Mouse (Mus musculus) heart, adult 2 months (tissue): ENCODE measurements around the gene Zfp983. TPM values are rescaled to one million over a fixed set of nuclear protein-coding genes. Genes with fewer than 3 reads are reported as not detected.
"Not testable (repeated sequence)": the region's sequence is repeated elsewhere in the genome, so short reads cannot be mapped to it uniquely, and the experiment has no call there.

Experiments
- DNase-seq, 2 experiments: peaks; one replicate each; pipeline ENCODE4 v3.0.0; 2021
- H3K27ac ChIP-seq: fragments of 200-600 bp; 2 replicates; pipeline ENCODE4 v1.8.1; 2022
- H3K27me3 ChIP-seq: fragments of 200-500 bp; 2 replicates; pipeline ENCODE4 v1.6.1; 2012; ENCODE audit warnings: mild to moderate bottlenecking, low read length, inconsistent platforms, mixed read lengths; ENCODE audit not compliant: control insufficient read depth, insufficient read depth
- H3K36me3 ChIP-seq: fragments of 200-500 bp; 2 replicates; pipeline ENCODE4 v1.6.1; 2012; ENCODE audit warnings: low read length, inconsistent platforms; ENCODE audit not compliant: control insufficient read depth, insufficient read depth
- H3K4me1 ChIP-seq: fragments of 200-500 bp; 2 replicates; pipeline ENCODE4 v1.6.1; 2011; ENCODE audit warnings: low read length; ENCODE audit not compliant: control insufficient read depth, insufficient read depth
- H3K4me3 ChIP-seq: fragments of 200-600 bp; 2 replicates; pipeline ENCODE4 v1.8.1; 2022
- H3K79me2 ChIP-seq: fragments of 200-500 bp; replicated peaks from 2 replicates; pipeline ENCODE4 v1.6.1; 2012; ENCODE audit warnings: mild to moderate bottlenecking, inconsistent platforms, low read length, moderate library complexity, mixed read lengths; ENCODE audit not compliant: control insufficient read depth, insufficient read depth
- H3K9ac ChIP-seq: fragments of 200-500 bp; 2 replicates; pipeline ENCODE4 v1.6.1; 2012; ENCODE audit warnings: low read depth, mild to moderate bottlenecking, control low read depth, inconsistent platforms, low read length, mixed read lengths
- CTCF ChIP-seq: fragments of 200-600 bp; IDR thresholded peaks from 2 replicates; pipeline ENCODE4 v1.8.1; 2022; ENCODE audit warnings: antibody characterized with exemption, mild to moderate bottlenecking, moderate library complexity
- EP300 ChIP-seq: fragments of 200-500 bp; IDR thresholded peaks from 2 replicates; pipeline ENCODE4 v1.6.1; 2011; ENCODE audit warnings: low read depth, low read length, control low read depth; ENCODE audit not compliant: insufficient read depth
- POLR2A ChIP-seq: fragments of 200-500 bp; IDR thresholded peaks from 2 replicates; pipeline ENCODE4 v1.6.1; 2011; ENCODE audit warnings: mild to moderate bottlenecking, low read depth, low read length, control low read depth; ENCODE audit not compliant: insufficient read depth
- WGBS: fragments of 180-500 bp; shearing (Covaris S2); methylation state at CpG from one replicate; pipeline ENCODE4 v1.1.7; 2018; 5-methylcytosine and 5-hydroxymethylcytosine counted together
- intact Hi-C: fragments of 180-260 bp; cut with DNase I; formaldehyde crosslinking; loops from one replicate; pipeline ENCODE4 v1.15.1; 2025
- long read RNA-seq: library from polyadenylated mRNA; stranded (forward); transcript quantifications from one replicate; pipeline ENCODE4 v2.0.0, GENCODE M21; 2021
- polyA plus RNA-seq: library from polyadenylated mRNA; depleted of rRNA; stranded (reverse); fragments of >200 nt; gene quantifications from 2 replicates; pipeline ENCODE4 v1.2.3, GENCODE M21; 2012; rRNA removed
- total RNA-seq, 2 experiments: library from RNA; stranded (reverse); gene quantifications; 2 replicates each; pipeline ENCODE4 v1.2.3; 2021

Gene Zfp983
- 1 to 10 TPM; 2.1 to 2.4 TPM for total RNA-seq
- 0.35 and 1.3 TPM in 2 replicates for polyA plus RNA-seq
- long read RNA-seq, partial matches to known transcripts = 0 of 3 reads
- long read RNA-seq, other reads (novel, unspliced or antisense) = 3 of 3 reads

- H3K4me3 ChIP-seq = peak within 1 kb of the TSS; percentile 46
- TF ChIP-seq EP300 = 0 out of 2 replicates have a peak, but pooled peaks have one; percentile 46
- TF ChIP-seq POLR2A = peak; percentile 67
- H3K4me1 ChIP-seq, H3K27me3 ChIP-seq, H3K36me3 ChIP-seq, H3K79me2 ChIP-seq, intact Hi-C loops: not testable (repeated sequence)
- under 1% methylated on average over 17 of the region's 17 CpGs for WGBS
- H3K27ac ChIP-seq = peak within 1 kb of the TSS; percentile 59
- H3K9ac ChIP-seq = peak within 1 kb of the TSS; percentile 66
- DNase-seq = peak; percentile 79 to 89
These were observed at the start of gene Zfp983 for GRCm38 (mm10) chr17:21650364-21650907. Gene Zfp983 (plus strand): TSS chr17:21650624.

GRCm38 (mm10) chr17:21616356-21616755, 34.1 kb upstream of the Zfp983 start:
- no peak overlapping the region for H3K4me3 ChIP-seq
- TF ChIP-seq CTCF (peak; percentile 38), POLR2A (no peak)
- no peaks in the 10 kb centered on the region for H3K27me3 ChIP-seq
- no peak for DNase-seq
- intact Hi-C loops = no loop called here
- H3K27ac ChIP-seq = no peak overlapping the region
- 65% methylated on average over 3 of the region's 3 CpGs for WGBS
- no peaks in the 10 kb centered on the region for H3K4me1 ChIP-seq
- H3K79me2 ChIP-seq = no peaks in the 10 kb centered on the region
- no peaks in the 10 kb centered on the region for H3K36me3 ChIP-seq
- H3K9ac ChIP-seq = no peak overlapping the region

GRCm38 (mm10) chr17:21617352-21617751, 33.1 kb upstream of the Zfp983 start:
- no peak overlapping the region for H3K27ac ChIP-seq
- 10% methylated on average over 9 of the region's 9 CpGs for WGBS
- intact Hi-C loops = no loop called here
- no peak overlapping the region for H3K4me3 ChIP-seq
- TF ChIP-seq CTCF = no peak
- no peak for TF ChIP-seq EP300
- no peaks in the 10 kb centered on the region for H3K4me1 ChIP-seq
- H3K9ac ChIP-seq = no peak overlapping the region
- H3K79me2 ChIP-seq = no peaks in the 10 kb centered on the region
- no peaks in the 10 kb centered on the region for H3K27me3 ChIP-seq
- no peak for DNase-seq
- no peaks in the 10 kb centered on the region for H3K36me3 ChIP-seq

- 0% methylated on average over 1 of the region's 3 CpGs for WGBS
- no peaks in the 10 kb centered on the region for H3K27me3 ChIP-seq
- DNase-seq = no peak
- no peak overlapping the region for H3K4me3 ChIP-seq
- H3K9ac ChIP-seq = no peak overlapping the region
- TF ChIP-seq POLR2A (no peak), CTCF (no peak), EP300 (no peak)
- no peak overlapping the region for H3K27ac ChIP-seq
- H3K4me1 ChIP-seq = no peaks in the 10 kb centered on the region
- no peaks in the 10 kb centered on the region for H3K36me3 ChIP-seq
- H3K79me2 ChIP-seq = no peaks in the 10 kb centered on the region
- intact Hi-C loops = no loop called here
These were observed 26.8 kb upstream of the Zfp983 start for GRCm38 (mm10) chr17:21623647-21624046.

GRCm38 (mm10) chr17:21635758-21636157, 14.7 kb upstream of the Zfp983 start:
- DNase-seq, H3K4me1 ChIP-seq, H3K79me2 ChIP-seq, H3K4me3 ChIP-seq, H3K9ac ChIP-seq, H3K27me3 ChIP-seq, intact Hi-C loops, H3K27ac ChIP-seq, H3K36me3 ChIP-seq: not testable (repeated sequence)
- WGBS = 53% methylated on average over 4 of the region's 4 CpGs

- no peak for DNase-seq
- H3K9ac ChIP-seq = no peak overlapping the region
- no peak overlapping the region for H3K4me3 ChIP-seq
- H3K27me3 ChIP-seq = no peaks in the 10 kb centered on the region
- intact Hi-C loops = loop anchor here (1.0 kb wide), 1 partner anchor 29 kb away; no protein-coding TSS in a partner anchor
- WGBS = 77% methylated on average over 3 of the region's 3 CpGs
- H3K4me1 ChIP-seq = peaks cover 2% of the 10 kb centered on the region; the same call in 1 of the 2 replicates
- TF ChIP-seq POLR2A (no peak), EP300 (no peak), CTCF (no peak)
- H3K36me3 ChIP-seq = no peaks in the 10 kb centered on the region
- no peaks in the 10 kb centered on the region for H3K79me2 ChIP-seq
- H3K27ac ChIP-seq = no peak overlapping the region
These were observed 1.6 kb upstream of the Zfp983 start for GRCm38 (mm10) chr17:21648791-21649190.
